In genomic region chr11:4637534-4638234, GRCm38 (mm10) we compare ENCODE assay signal across 8 mouse cellular contexts. TPM values are rescaled to one million over a fixed set of nuclear protein-coding genes. Genes with fewer than 3 reads are reported as not detected.
DNase-seq lines count a peak whose midpoint lies in the region; ATAC-seq and TF ChIP-seq lines count a peak whose summit lies in the region.

Gene Ascc2, plus strand, starts transcription at chr11:4637747.

- peak; percentile 27; the same call in 1 of the 2 replicates for TF ChIP-seq POLR2A in brain, embryonic 14.5 days (IDR thresholded peaks at IDR 0.05; ENCODE audit: borderline replicate concordance, extremely low read depth, insufficient read depth, insufficient read length, poor library complexity, severe bottlenecking)

- peak within 1 kb of the TSS; percentile 34 for H3K27ac ChIP-seq in heart, embryonic 12.5 days (ENCODE audit: poor library complexity, severe bottlenecking)
- peak within 1 kb of the TSS; percentile 90 for H3K27ac ChIP-seq in kidney, postnatal 0 days
- H3K27ac ChIP-seq in liver, embryonic 11.5 days (ENCODE audit: low read depth, low read length), result peak within 1 kb of the TSS; percentile 59
- H3K27ac ChIP-seq in stomach, embryonic 14.5 days (ENCODE audit: low read length), result peak within 1 kb of the TSS; percentile 53; the same call in 1 of the 2 replicates

- H3K79me3 ChIP-seq in C2C12 (ENCODE audit: low read depth), result peaks cover 23% of the 10 kb centered on the region

- peak within 1 kb of the TSS; percentile 99 for H3ac ChIP-seq in C2C12 (ENCODE audit: control insufficient read depth, insufficient read length, low read depth)

- H3K9ac ChIP-seq in heart, embryonic 12.5 days, result peak within 1 kb of the TSS; percentile 73
- H3K9ac ChIP-seq in kidney, postnatal 0 days (ENCODE audit: low read depth, low read length), result peak within 1 kb of the TSS; percentile 72
- peak within 1 kb of the TSS; percentile 73 for H3K9ac ChIP-seq in liver, embryonic 11.5 days (ENCODE audit: low read depth, low read length)
- peak within 1 kb of the TSS; percentile 41 for H3K9ac ChIP-seq in stomach, embryonic 14.5 days (replicated peaks; ENCODE audit: low read depth, low read length)

- H3K79me2 ChIP-seq in C2C12 (ENCODE audit: control insufficient read depth, insufficient read depth), result peaks cover 45% of the 10 kb centered on the region

- peaks cover 18% of the 10 kb centered on the region for H3K36me3 ChIP-seq in C2C12 (ENCODE audit: control insufficient read depth, insufficient read depth)
- peaks cover 38% of the 10 kb centered on the region for H3K36me3 ChIP-seq in erythroblast, embryonic 14.5 days (ENCODE audit: control insufficient read depth)
- peaks cover 9% of the 10 kb centered on the region for H3K36me3 ChIP-seq in heart, embryonic 12.5 days
- no peaks in the 10 kb centered on the region for H3K36me3 ChIP-seq in kidney, postnatal 0 days (ENCODE audit: insufficient read depth, low read length)
- peaks cover 10% of the 10 kb centered on the region; the same call in 1 of the 2 replicates for H3K36me3 ChIP-seq in liver, embryonic 11.5 days (ENCODE audit: control insufficient read depth, insufficient read depth, low read length)
- peaks cover 3% of the 10 kb centered on the region; the same call in 1 of the 2 replicates for H3K36me3 ChIP-seq in stomach, embryonic 14.5 days (ENCODE audit: control insufficient read depth, insufficient read depth, low read length)

- H3K27me3 ChIP-seq in C2C12 (ENCODE audit: control insufficient read depth, insufficient read depth, insufficient read length), result no peaks in the 10 kb centered on the region
- H3K27me3 ChIP-seq in erythroblast, embryonic 14.5 days (ENCODE audit: control insufficient read depth), result peaks cover 8% of the 10 kb centered on the region
- H3K27me3 ChIP-seq in heart, embryonic 12.5 days (replicated peaks), result no peaks in the 10 kb centered on the region
- H3K27me3 ChIP-seq in kidney, postnatal 0 days (ENCODE audit: insufficient read depth, low read length), result no peaks in the 10 kb centered on the region
- H3K27me3 ChIP-seq in liver, embryonic 11.5 days (replicated peaks; ENCODE audit: control insufficient read depth, insufficient read depth, low read length), result no peaks in the 10 kb centered on the region
- no peaks in the 10 kb centered on the region for H3K27me3 ChIP-seq in stomach, embryonic 14.5 days (ENCODE audit: control insufficient read depth, insufficient read depth, low read length)

- DNase-seq in brain, embryonic 14.5 days (ENCODE audit: low read depth), result peak; percentile 93
- peak; percentile 94 for DNase-seq in kidney, postnatal 0 days (ENCODE audit: low spot score)
- DNase-seq in liver, embryonic 11.5 days (ENCODE audit: low spot score), result peak; percentile 98
- peak; percentile 90 for DNase-seq in naive thymus-derived CD4-positive, alpha-beta T cell, adult 2 months (ENCODE audit: low read depth)

- H3K9me3 ChIP-seq in erythroblast, embryonic 14.5 days (ENCODE audit: control insufficient read depth, low read length), result no peaks in the 10 kb centered on the region
- H3K9me3 ChIP-seq in heart, embryonic 12.5 days (replicated peaks), result no peaks in the 10 kb centered on the region
- H3K9me3 ChIP-seq in kidney, postnatal 0 days (replicated peaks; ENCODE audit: low read length), result no peaks in the 10 kb centered on the region
- no peaks in the 10 kb centered on the region for H3K9me3 ChIP-seq in liver, embryonic 11.5 days (ENCODE audit: control insufficient read depth, low read length)
- no peaks in the 10 kb centered on the region for H3K9me3 ChIP-seq in stomach, embryonic 14.5 days (ENCODE audit: control insufficient read depth, low read depth, low read length)

- H3K4me3 ChIP-seq in C2C12 (ENCODE audit: insufficient read depth, poor library complexity, severe bottlenecking), result peak within 1 kb of the TSS; percentile 82
- peak within 1 kb of the TSS; percentile 65 for H3K4me3 ChIP-seq in erythroblast, embryonic 14.5 days (replicated peaks)
- peak within 1 kb of the TSS; percentile 79 for H3K4me3 ChIP-seq in heart, embryonic 12.5 days
- H3K4me3 ChIP-seq in kidney, postnatal 0 days (replicated peaks; ENCODE audit: low read depth, low read length), result peak within 1 kb of the TSS; percentile 85
- H3K4me3 ChIP-seq in liver, embryonic 11.5 days (ENCODE audit: low read depth, low read length), result peak within 1 kb of the TSS; percentile 86
- peak within 1 kb of the TSS; percentile 75 for H3K4me3 ChIP-seq in stomach, embryonic 14.5 days (ENCODE audit: low read depth, low read length)

- ATAC-seq in heart, embryonic 12.5 days (ENCODE audit: insufficient number of reproducible peaks, low FRiP score), result peak; percentile 96
- ATAC-seq in kidney, postnatal 0 days (replicated peaks; ENCODE audit: low FRiP score, low read depth), result peak; percentile 93
- peak; percentile 90 for ATAC-seq in liver, embryonic 11.5 days (replicated peaks; ENCODE audit: low FRiP score)
- peak; percentile 90 for ATAC-seq in stomach, embryonic 14.5 days (ENCODE audit: insufficient number of reproducible peaks, insufficient read depth, low FRiP score, low read depth)

- H3K4me2 ChIP-seq in heart, embryonic 12.5 days, result peak within 1 kb of the TSS; percentile 92
- H3K4me2 ChIP-seq in kidney, postnatal 0 days (ENCODE audit: low read length), result peak within 1 kb of the TSS; percentile 55
- H3K4me2 ChIP-seq in liver, embryonic 11.5 days, result peak within 1 kb of the TSS; percentile 75
- peak within 1 kb of the TSS; percentile 78 for H3K4me2 ChIP-seq in stomach, embryonic 14.5 days (replicated peaks; ENCODE audit: low read depth, low read length)

- under 1% methylated on average over 35 of the region's 35 CpGs for WGBS in heart, embryonic 12.5 days
- 0% methylated on average over 35 of the region's 35 CpGs for WGBS in kidney, postnatal 0 days
- under 1% methylated on average over 35 of the region's 35 CpGs for WGBS in liver, embryonic 11.5 days
- WGBS in stomach, embryonic 14.5 days, result 1% methylated on average over 35 of the region's 35 CpGs

- no peak for TF ChIP-seq CTCF in C2C12 (IDR thresholded peaks at IDR 0.05; ENCODE audit: control insufficient read depth, insufficient read depth, insufficient read length)
- no peak; the same call in 1 of the 2 replicates for TF ChIP-seq CTCF in brain, embryonic 14.5 days (IDR thresholded peaks at IDR 0.05; ENCODE audit: borderline replicate concordance, extremely low read depth, insufficient read depth, insufficient read length)
- TF ChIP-seq CTCF in kidney, postnatal 0 days (IDR thresholded peaks at IDR 0.05; ENCODE audit: low read depth), result peak; percentile 47

- H3K4me1 ChIP-seq in erythroblast, embryonic 14.5 days (ENCODE audit: control insufficient read depth), result peaks cover 70% of the 10 kb centered on the region
- H3K4me1 ChIP-seq in heart, embryonic 12.5 days (replicated peaks), result peaks cover 20% of the 10 kb centered on the region
- H3K4me1 ChIP-seq in kidney, postnatal 0 days (replicated peaks; ENCODE audit: insufficient read depth, low read length), result 0 out of 2 replicates have a peak, but pooled peaks cover 6% of the 10 kb centered on the region
- H3K4me1 ChIP-seq in liver, embryonic 11.5 days (replicated peaks; ENCODE audit: control insufficient read depth, insufficient read depth, low read length), result peaks cover 16% of the 10 kb centered on the region
- 0 out of 2 replicates have a peak, but pooled peaks cover 10% of the 10 kb centered on the region for H3K4me1 ChIP-seq in stomach, embryonic 14.5 days (ENCODE audit: control insufficient read depth, insufficient read depth, low read length)

TF ChIP-seq in C2C12, 6 proteins besides CTCF, POLR2A, EP300 and RAD21:
- TF ChIP-seq MYOD1 (IDR thresholded peaks at IDR 0.05; ENCODE audit: control insufficient read depth, insufficient read length, low read depth), result no peak
- TF ChIP-seq FOSL1 (IDR thresholded peaks at IDR 0.05; ENCODE audit: insufficient read depth, low read length, poor library complexity, severe bottlenecking), result no peak
- TF ChIP-seq MAX (IDR thresholded peaks at IDR 0.05), result no peak
- no peak for TF ChIP-seq USF1 (IDR thresholded peaks at IDR 0.05; ENCODE audit: low read depth)
- TF ChIP-seq CEBPB (IDR thresholded peaks at IDR 0.05; ENCODE audit: low read depth), result no peak
- TF ChIP-seq MYOG (IDR thresholded peaks at IDR 0.05; ENCODE audit: control insufficient read depth, extremely low read depth, insufficient read length), result no peak
TF ChIP-seq in C2C12: peak in this region for 0.

RNA-seq across cellular contexts. Expression of gene Ascc2, which starts in this region (rescaled TPM):
- polyA plus RNA-seq in C2C12 (2012; fragmentation: generic; extraction: Trizol), result 22.6 TPM
- polyA plus RNA-seq in brain, embryonic 14.5 days (2012; rRNA removed), result 27.5 and 32.3 TPM in 2 replicates
- polyA plus RNA-seq in erythroblast, embryonic 14.5 days (2012), result 4.5 and 5.3 TPM in 2 replicates
- polyA plus RNA-seq in heart, embryonic 12.5 days (2016; fragmentation: Nextera tagmentation; extraction: Ambion mirVana), result 28.0 and 29.6 TPM in 2 replicates
- 23.2 and 23.9 TPM in 2 replicates for polyA plus RNA-seq in kidney, postnatal 0 days (2015; fragmentation: Nextera tagmentation; extraction: Ambion mirVana)
- 41.4 and 43.0 TPM in 2 replicates for polyA plus RNA-seq in liver, embryonic 11.5 days (2014; fragmentation: Nextera tagmentation; extraction: Ambion mirVana)
- polyA plus RNA-seq in stomach, embryonic 14.5 days (2014; fragmentation: Nextera tagmentation; extraction: Ambion mirVana), result 33.8 and 35.5 TPM in 2 replicates

Comparison
In these comparisons a context has a peak if more than half of its experiments do, and no peak if none do; other contexts are left out.
1. Peak in every context shown above with its lines: DNase-seq, ATAC-seq, H3K4me3 ChIP-seq and H3K27ac ChIP-seq.
2. H3K27ac ChIP-seq: peak in every context shown above with its lines; median percentile 90 in kidney, postnatal 0 days; 59 in liver, embryonic 11.5 days; 53 in stomach, embryonic 14.5 days; 34 in heart, embryonic 12.5 days.